Mouse (Mus musculus) myocyte (in vitro differentiated cells): ENCODE results near the gene Elovl2. TPM values are rescaled to one million over a fixed set of nuclear protein-coding genes. Genes with fewer than 3 reads are reported as not detected.

ENCODE experiments used
- H3K27me3 ChIP-seq: one replicate; pipeline ENCODE4 v1.6.1; 2011; ENCODE audit not compliant: control insufficient read depth, insufficient read depth, insufficient read length
- H3K36me3 ChIP-seq: one replicate; pipeline ENCODE4 v1.6.1; 2011; ENCODE audit not compliant: control insufficient read depth, insufficient read depth
- H3K4me2 ChIP-seq: one replicate; pipeline ENCODE4 v1.6.1; 2011; ENCODE audit warnings: low read depth, control low read depth
- H3K4me3 ChIP-seq: one replicate; pipeline ENCODE4 v1.5.1; 2011; ENCODE audit warnings: mild to moderate bottlenecking, control low read depth, moderate library complexity
- H3K79me2 ChIP-seq: one replicate; pipeline ENCODE4 v1.6.1; 2011; ENCODE audit not compliant: control insufficient read depth, insufficient read depth
- H3ac ChIP-seq: one replicate; pipeline ENCODE4 v1.6.1; 2011; ENCODE audit not compliant: control insufficient read depth, insufficient read length
- CEBPB ChIP-seq: IDR thresholded peaks from 2 replicates; pipeline ENCODE4 v1.6.1; 2011; ENCODE audit warnings: mild to moderate bottlenecking, moderate library complexity; ENCODE audit not compliant: poor library complexity, insufficient read depth, severe bottlenecking
- E2F4 ChIP-seq: IDR thresholded peaks from one replicate; pipeline ENCODE4 v1.6.1; 2011; ENCODE audit warnings: mild to moderate bottlenecking, control low read depth, moderate library complexity; ENCODE audit not compliant: insufficient read depth
- MAX ChIP-seq: IDR thresholded peaks from one replicate; pipeline ENCODE4 v1.6.1; 2011; ENCODE audit warnings: low read depth, mild to moderate bottlenecking, control low read depth
- MYOD1 ChIP-seq, 3 experiments: IDR thresholded peaks; one replicate each; pipeline ENCODE4 v1.6.1; 2011; ENCODE audit warnings: control low read depth in 2 of 3, low read depth in 2 of 3, mild to moderate bottlenecking in 2 of 3, moderate library complexity in 1 of 3; ENCODE audit not compliant: insufficient read length in 2 of 3, control insufficient read depth in 1 of 3
- MYOG ChIP-seq, 3 experiments: IDR thresholded peaks; one replicate each; pipeline ENCODE4 v1.6.1; 2011; ENCODE audit warnings: control low read depth in 2 of 3, low read depth in 2 of 3, mild to moderate bottlenecking in 2 of 3; ENCODE audit not compliant: insufficient read length in 2 of 3, control insufficient read depth in 1 of 3, insufficient read depth in 1 of 3
- POLR2A ChIP-seq: IDR thresholded peaks from one replicate; pipeline ENCODE4 v1.6.1; 2011; ENCODE audit warnings: low read depth, mild to moderate bottlenecking, control low read depth, moderate library complexity; ENCODE audit not compliant: insufficient read length
- POLR2AphosphoS2 ChIP-seq: IDR thresholded peaks from one replicate; pipeline ENCODE4 v1.6.1; 2011; ENCODE audit warnings: low read depth, control low read depth; ENCODE audit not compliant: insufficient read length
- REST ChIP-seq: IDR thresholded peaks from one replicate; pipeline ENCODE4 v1.6.1; 2011; ENCODE audit warnings: mild to moderate bottlenecking, control low read depth, moderate library complexity; ENCODE audit not compliant: insufficient read depth, insufficient read length
- SRF ChIP-seq: IDR thresholded peaks from one replicate; pipeline ENCODE4 v1.6.1; 2011; ENCODE audit warnings: low read depth; ENCODE audit not compliant: control insufficient read depth, insufficient read length
- TCF12 ChIP-seq: IDR thresholded peaks from one replicate; pipeline ENCODE4 v1.6.1; 2011; ENCODE audit warnings: mild to moderate bottlenecking, control low read depth; ENCODE audit not compliant: poor library complexity, insufficient read depth, severe bottlenecking
- TCF3 ChIP-seq: IDR thresholded peaks from one replicate; pipeline ENCODE4 v1.6.1; 2011; ENCODE audit warnings: low read depth, control low read depth; ENCODE audit not compliant: insufficient read length
- USF1 ChIP-seq: IDR thresholded peaks from one replicate; pipeline ENCODE4 v1.6.1; 2011; ENCODE audit warnings: low read depth, mild to moderate bottlenecking, control low read depth, moderate library complexity
- polyA plus RNA-seq: library from polyadenylated mRNA; unstranded; fragments of >200 nt; fragmentation: generic; extraction: Trizol; gene quantifications from one replicate; pipeline ENCODE4 v1.2.1, GENCODE M21; 2012; ENCODE audit warnings: missing spikeins

The Elovl2 gene
- polyA plus RNA-seq, 1 experiment, result not detected

DNA sequence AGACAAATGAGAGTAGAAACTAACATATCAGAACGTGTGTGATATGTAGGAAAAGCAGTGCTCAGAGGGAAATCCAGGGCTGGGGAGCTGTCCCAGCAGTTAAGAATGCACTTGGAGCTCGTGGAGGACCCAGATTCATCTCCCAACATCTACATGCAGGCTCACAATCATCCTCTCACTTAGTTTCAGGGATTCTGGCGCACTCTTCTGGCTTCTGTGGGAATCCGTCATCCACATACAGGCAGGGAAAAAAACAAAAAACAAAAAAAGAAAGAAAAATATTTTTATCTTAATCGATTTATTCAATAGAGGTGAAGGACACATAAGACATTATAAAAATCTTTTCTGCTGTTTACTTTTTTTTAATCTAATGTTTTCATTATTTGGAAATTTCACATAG, 61.8 kb downstream of the Elovl2 start:
- Histone ChIP-seq H3K79me2 (no peaks in the 10 kb centered on the region), H3K27me3 (peaks cover 33% of the 10 kb centered on the region), H3K4me3 (no peak overlapping the region), H3ac (no peak overlapping the region), H3K36me3 (no peaks in the 10 kb centered on the region), H3K4me2 (no peak overlapping the region)
- no peak for TF ChIP-seq TCF3
- TF ChIP-seq REST, result no peak
- TF ChIP-seq MAX, result no peak
- TF ChIP-seq MYOD1 (IDR thresholded peaks at IDR 0.05; ENCODE audit: control insufficient read depth in 1 of 3, insufficient read length in 2 of 3, low read depth in 2 of 3), result no peak
- TF ChIP-seq USF1, result no peak
- TF ChIP-seq E2F4, result no peak
- no peak for TF ChIP-seq POLR2A
- no peak for TF ChIP-seq POLR2AphosphoS2
- no peak for TF ChIP-seq TCF12
- TF ChIP-seq CEBPB, result no peak
- no peak for TF ChIP-seq MYOG (IDR thresholded peaks at IDR 0.05; ENCODE audit: control insufficient read depth in 1 of 3, insufficient read depth in 1 of 3, insufficient read length in 2 of 3, low read depth in 2 of 3)
- TF ChIP-seq SRF, result no peak

DNA sequence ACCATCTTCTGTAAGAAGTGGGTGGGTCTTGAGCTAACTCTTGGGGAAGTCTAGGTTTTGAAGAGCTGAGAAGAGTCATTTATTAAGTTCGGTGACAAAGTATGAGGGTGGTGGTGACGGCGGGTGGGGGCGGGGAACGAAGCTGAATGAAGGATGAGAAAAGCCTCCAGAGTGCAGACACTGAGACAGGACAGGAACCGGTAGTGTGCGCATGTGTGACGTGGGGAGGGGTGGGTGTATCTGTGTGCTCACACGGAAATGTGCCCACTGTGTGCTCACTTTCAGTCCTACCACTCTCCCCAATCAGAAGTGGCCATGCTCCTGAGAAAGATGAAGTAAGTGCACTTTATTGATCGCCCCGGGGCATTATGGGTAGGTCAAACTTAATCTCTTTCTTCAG, 67.1 kb downstream of the Elovl2 start:
- Histone ChIP-seq H3K4me2 (no peak overlapping the region), H3K79me2 (no peaks in the 10 kb centered on the region), H3K4me3 (no peak overlapping the region), H3ac (no peak overlapping the region), H3K36me3 (no peaks in the 10 kb centered on the region), H3K27me3 (peaks cover 40% of the 10 kb centered on the region)
- no peak for TF ChIP-seq TCF12
- TF ChIP-seq CEBPB, result no peak
- TF ChIP-seq USF1, result no peak
- TF ChIP-seq REST, result no peak
- TF ChIP-seq POLR2AphosphoS2, result no peak
- TF ChIP-seq MYOG (IDR thresholded peaks at IDR 0.05; ENCODE audit: control insufficient read depth in 1 of 3, insufficient read depth in 1 of 3, insufficient read length in 2 of 3, low read depth in 2 of 3), result no peak
- TF ChIP-seq MYOD1 (IDR thresholded peaks at IDR 0.05; ENCODE audit: control insufficient read depth in 1 of 3, insufficient read length in 2 of 3, low read depth in 2 of 3), result no peak
- no peak for TF ChIP-seq MAX
- TF ChIP-seq TCF3, result no peak
- TF ChIP-seq E2F4, result no peak
- no peak for TF ChIP-seq POLR2A
- no peak for TF ChIP-seq SRF

DNA sequence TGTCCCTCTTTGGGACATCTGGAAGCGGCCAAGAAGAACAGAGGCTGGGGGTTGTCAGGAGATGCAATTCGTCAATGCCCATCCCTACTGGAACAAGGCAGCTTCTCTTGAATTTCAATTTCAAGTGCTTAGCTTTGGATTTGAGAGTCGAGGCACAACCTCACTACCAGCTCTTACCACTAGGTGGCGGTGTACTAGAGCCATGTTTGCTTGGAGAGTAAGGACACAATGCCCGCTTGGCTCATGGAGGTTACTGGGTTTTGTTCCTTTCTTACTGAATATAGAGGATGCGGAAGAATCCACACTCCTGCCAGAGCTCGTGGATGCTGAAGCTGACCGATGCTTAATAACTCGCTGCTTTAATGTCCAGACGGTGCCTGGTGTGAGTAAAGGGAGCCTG, 73.9 kb downstream of the Elovl2 start:
- no peak overlapping the region for H3K4me3 ChIP-seq
- no peaks in the 10 kb centered on the region for H3K36me3 ChIP-seq
- no peak for TF ChIP-seq E2F4
- no peak for TF ChIP-seq REST
- no peak for TF ChIP-seq CEBPB
- no peak for TF ChIP-seq USF1
- TF ChIP-seq MAX, result no peak
- no peak for TF ChIP-seq POLR2AphosphoS2
- no peak for TF ChIP-seq POLR2A
- no peak for TF ChIP-seq MYOD1 (IDR thresholded peaks at IDR 0.05; ENCODE audit: control insufficient read depth in 1 of 3, insufficient read length in 2 of 3, low read depth in 2 of 3)
- no peak for TF ChIP-seq MYOG (IDR thresholded peaks at IDR 0.05; ENCODE audit: control insufficient read depth in 1 of 3, insufficient read depth in 1 of 3, insufficient read length in 2 of 3, low read depth in 2 of 3)
- no peak for TF ChIP-seq TCF3
- TF ChIP-seq SRF, result no peak
- TF ChIP-seq TCF12, result no peak
- H3K27me3 ChIP-seq, result peaks cover 16% of the 10 kb centered on the region
- no peak overlapping the region for H3K4me2 ChIP-seq
- no peaks in the 10 kb centered on the region for H3K79me2 ChIP-seq
- H3ac ChIP-seq, result no peak overlapping the region

DNA sequence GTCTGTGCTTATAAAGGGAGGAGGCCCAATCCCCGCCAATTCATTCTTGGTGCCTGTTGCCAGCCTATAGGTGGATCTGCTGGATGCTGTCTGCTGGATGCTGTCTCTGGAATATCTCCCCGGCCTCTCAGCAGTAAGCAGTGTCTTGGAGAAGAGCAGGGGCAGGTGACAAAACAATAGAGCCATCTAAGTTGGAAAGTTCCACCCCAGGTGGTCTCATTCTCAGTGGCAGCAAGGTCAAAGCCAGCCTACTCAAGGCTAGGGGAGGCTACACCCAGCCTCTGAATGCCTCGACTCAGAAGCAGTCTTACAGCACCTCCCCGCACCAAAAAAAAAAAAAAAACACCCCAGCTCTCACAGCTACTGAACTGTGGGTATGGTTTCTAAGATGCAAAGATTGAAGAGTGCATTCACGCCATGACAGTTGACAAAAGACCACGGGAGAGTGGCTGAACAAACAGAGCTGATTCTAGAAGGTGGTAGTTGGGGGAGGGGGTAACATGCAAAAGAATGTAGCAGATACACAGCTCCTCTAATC, 74.7 kb downstream of the Elovl2 start:
- Histone ChIP-seq H3K4me2 (no peak overlapping the region), H3K4me3 (no peak overlapping the region), H3K36me3 (no peaks in the 10 kb centered on the region), H3K79me2 (no peaks in the 10 kb centered on the region), H3ac (no peak overlapping the region), H3K27me3 (peaks cover 22% of the 10 kb centered on the region)
- TF ChIP-seq POLR2A, result no peak
- TF ChIP-seq SRF, result no peak
- TF ChIP-seq POLR2AphosphoS2, result no peak
- no peak for TF ChIP-seq REST
- TF ChIP-seq MYOD1 (IDR thresholded peaks at IDR 0.05; ENCODE audit: control insufficient read depth in 1 of 3, insufficient read length in 2 of 3, low read depth in 2 of 3), result no peak
- TF ChIP-seq E2F4, result no peak
- no peak for TF ChIP-seq CEBPB
- no peak for TF ChIP-seq MAX
